Mouse (Mus musculus): ENCODE results near the gene Ctsll3. TPM values are rescaled to one million over a fixed set of nuclear protein-coding genes. Genes with fewer than 3 reads are reported as not detected.

The Ctsll3 gene
- polyA plus RNA-seq, 1 experiment from 2014 or later = not detected

- H3K9me3 ChIP-seq (replicated peaks; ENCODE audit: control insufficient read depth, low read length) = no peaks in the 10 kb centered on the region
- H3K9ac ChIP-seq (ENCODE audit: low read length) = no peak overlapping the region
- no peak overlapping the region for H3K4me2 ChIP-seq (ENCODE audit: low read depth, low read length)
- H3K4me3 ChIP-seq (ENCODE audit: low read length) = no peak overlapping the region
- no peak for ATAC-seq (replicated peaks; ENCODE audit: extremely low read depth, insufficient read depth, low FRiP score)
- no peak overlapping the region for H3K27ac ChIP-seq (ENCODE audit: low read length)
- no peaks in the 10 kb centered on the region for H3K36me3 ChIP-seq (ENCODE audit: control insufficient read depth, insufficient read depth)
- no peaks in the 10 kb centered on the region for H3K27me3 ChIP-seq (ENCODE audit: control insufficient read depth, insufficient read depth, low read length)
- WGBS = 59% methylated on average over 6 of the region's 6 CpGs
- H3K4me1 ChIP-seq (ENCODE audit: control insufficient read depth, insufficient read depth, low read length) = no peaks in the 10 kb centered on the region
Measured at GRCm38 (mm10) chr13:60812768-60813167, 10.1 kb upstream of the Ctsll3 start.

GRCm38 (mm10) chr13:60809690-60810089 is 7.0 kb upstream of the Ctsll3 start:
- H3K9ac ChIP-seq (ENCODE audit: low read length) = no peak overlapping the region
- no peak overlapping the region for H3K4me3 ChIP-seq (ENCODE audit: low read length)
- WGBS = 42% methylated on average over 2 of the region's 2 CpGs
- H3K27me3 ChIP-seq (ENCODE audit: control insufficient read depth, insufficient read depth, low read length) = no peaks in the 10 kb centered on the region
- no peak overlapping the region for H3K27ac ChIP-seq (ENCODE audit: low read length)
- no peaks in the 10 kb centered on the region for H3K4me1 ChIP-seq (ENCODE audit: control insufficient read depth, insufficient read depth, low read length)
- H3K4me2 ChIP-seq (ENCODE audit: low read depth, low read length) = no peak overlapping the region
- no peaks in the 10 kb centered on the region for H3K9me3 ChIP-seq (replicated peaks; ENCODE audit: control insufficient read depth, low read length)
- no peaks in the 10 kb centered on the region for H3K36me3 ChIP-seq (ENCODE audit: control insufficient read depth, insufficient read depth)
- ATAC-seq (replicated peaks; ENCODE audit: extremely low read depth, insufficient read depth, low FRiP score) = no peak

- ATAC-seq (replicated peaks; ENCODE audit: extremely low read depth, insufficient read depth, low FRiP score) = no peak
- H3K4me3 ChIP-seq (ENCODE audit: low read length) = no peak overlapping the region
- no peak overlapping the region for H3K4me2 ChIP-seq (ENCODE audit: low read depth, low read length)
- H3K9me3 ChIP-seq (replicated peaks; ENCODE audit: control insufficient read depth, low read length) = no peaks in the 10 kb centered on the region
- no peaks in the 10 kb centered on the region for H3K4me1 ChIP-seq (ENCODE audit: control insufficient read depth, insufficient read depth, low read length)
- no peaks in the 10 kb centered on the region for H3K27me3 ChIP-seq (ENCODE audit: control insufficient read depth, insufficient read depth, low read length)
- WGBS = 68% methylated on average over 1 of the region's 1 CpGs
- H3K27ac ChIP-seq (ENCODE audit: low read length) = no peak overlapping the region
- no peak overlapping the region for H3K9ac ChIP-seq (ENCODE audit: low read length)
- no peaks in the 10 kb centered on the region for H3K36me3 ChIP-seq (ENCODE audit: control insufficient read depth, insufficient read depth)
Measured at GRCm38 (mm10) chr13:60789466-60789865, 13.2 kb downstream of the Ctsll3 start.

GRCm38 (mm10) chr13:60786264-60786663 is 16.4 kb downstream of the Ctsll3 start, which contains the start of gene BC051665:
Gene BC051665, minus strand, starts transcription at chr13:60786364.
- H3K27me3 ChIP-seq (ENCODE audit: control insufficient read depth, insufficient read depth, low read length) = no peaks in the 10 kb centered on the region
- no peak within 1 kb of the TSS for H3K27ac ChIP-seq (ENCODE audit: low read length)
- no peak for ATAC-seq (replicated peaks; ENCODE audit: extremely low read depth, insufficient read depth, low FRiP score)
- no peaks in the 10 kb centered on the region for H3K9me3 ChIP-seq (replicated peaks; ENCODE audit: control insufficient read depth, low read length)
- H3K9ac ChIP-seq (ENCODE audit: low read length) = no peak within 1 kb of the TSS
- no peak within 1 kb of the TSS for H3K4me3 ChIP-seq (ENCODE audit: low read length)
- H3K36me3 ChIP-seq (ENCODE audit: control insufficient read depth, insufficient read depth) = no peaks in the 10 kb centered on the region
- H3K4me2 ChIP-seq (ENCODE audit: low read depth, low read length) = no peak within 1 kb of the TSS
- H3K4me1 ChIP-seq (ENCODE audit: control insufficient read depth, insufficient read depth, low read length) = no peaks in the 10 kb centered on the region

- H3K9me3 ChIP-seq (replicated peaks; ENCODE audit: control insufficient read depth, low read length) = no peaks in the 10 kb centered on the region
- no peaks in the 10 kb centered on the region for H3K4me1 ChIP-seq (ENCODE audit: control insufficient read depth, insufficient read depth, low read length)
- H3K4me3 ChIP-seq (ENCODE audit: low read length) = no peak overlapping the region
- H3K9ac ChIP-seq (ENCODE audit: low read length) = no peak overlapping the region
- ATAC-seq (replicated peaks; ENCODE audit: extremely low read depth, insufficient read depth, low FRiP score) = no peak
- no peak overlapping the region for H3K27ac ChIP-seq (ENCODE audit: low read length)
- H3K27me3 ChIP-seq (ENCODE audit: control insufficient read depth, insufficient read depth, low read length) = no peaks in the 10 kb centered on the region
- H3K4me2 ChIP-seq (ENCODE audit: low read depth, low read length) = no peak overlapping the region
- WGBS = 78% methylated on average over 7 of the region's 7 CpGs
- no peaks in the 10 kb centered on the region for H3K36me3 ChIP-seq (ENCODE audit: control insufficient read depth, insufficient read depth)
Measured at GRCm38 (mm10) chr13:60783301-60783700, 19.3 kb downstream of the Ctsll3 start.

GRCm38 (mm10) chr13:60780534-60780933 is 22.1 kb downstream of the Ctsll3 start:
- Histone ChIP-seq H3K4me2 (ENCODE audit: low read depth, low read length) (no peak overlapping the region), H3K9ac (ENCODE audit: low read length) (no peak overlapping the region), H3K4me3 (ENCODE audit: low read length) (no peak overlapping the region), H3K9me3 (replicated peaks; ENCODE audit: control insufficient read depth, low read length) (no peaks in the 10 kb centered on the region), H3K4me1 (ENCODE audit: control insufficient read depth, insufficient read depth, low read length) (no peaks in the 10 kb centered on the region), H3K27ac (ENCODE audit: low read length) (no peak overlapping the region), H3K27me3 (ENCODE audit: control insufficient read depth, insufficient read depth, low read length) (no peaks in the 10 kb centered on the region), H3K36me3 (ENCODE audit: control insufficient read depth, insufficient read depth) (no peaks in the 10 kb centered on the region)
- WGBS = 80% methylated on average over 3 of the region's 3 CpGs
- ATAC-seq (replicated peaks; ENCODE audit: extremely low read depth, insufficient read depth, low FRiP score) = no peak

- Histone ChIP-seq H3K27me3 (ENCODE audit: control insufficient read depth, insufficient read depth, low read length) (no peaks in the 10 kb centered on the region), H3K27ac (ENCODE audit: low read length) (no peak overlapping the region), H3K9ac (ENCODE audit: low read length) (no peak overlapping the region), H3K4me1 (ENCODE audit: control insufficient read depth, insufficient read depth, low read length) (no peaks in the 10 kb centered on the region), H3K4me3 (ENCODE audit: low read length) (no peak overlapping the region), H3K4me2 (ENCODE audit: low read depth, low read length) (no peak overlapping the region), H3K36me3 (ENCODE audit: control insufficient read depth, insufficient read depth) (peaks cover 12% of the 10 kb centered on the region), H3K9me3 (replicated peaks; ENCODE audit: control insufficient read depth, low read length) (no peaks in the 10 kb centered on the region)
- 92% methylated on average over 17 of the region's 17 CpGs for WGBS
- ATAC-seq (replicated peaks; ENCODE audit: extremely low read depth, insufficient read depth, low FRiP score) = no peak
Measured at GRCm38 (mm10) chr13:60761161-60761560, 41.5 kb downstream of the Ctsll3 start.

GRCm38 (mm10) chr13:60760392-60760791 is 42.3 kb downstream of the Ctsll3 start:
- H3K4me2 ChIP-seq (ENCODE audit: low read depth, low read length) = no peak overlapping the region
- H3K27ac ChIP-seq (ENCODE audit: low read length) = no peak overlapping the region

GRCm38 (mm10) chr13:60759136-60759535 is 43.5 kb downstream of the Ctsll3 start:
- ATAC-seq (replicated peaks; ENCODE audit: extremely low read depth, insufficient read depth, low FRiP score) = no peak
- no peak overlapping the region for H3K27ac ChIP-seq (ENCODE audit: low read length)
- no peaks in the 10 kb centered on the region for H3K4me1 ChIP-seq (ENCODE audit: control insufficient read depth, insufficient read depth, low read length)
- H3K9ac ChIP-seq (ENCODE audit: low read length) = no peak overlapping the region
- H3K4me2 ChIP-seq (ENCODE audit: low read depth, low read length) = no peak overlapping the region
- H3K9me3 ChIP-seq (replicated peaks; ENCODE audit: control insufficient read depth, low read length) = no peaks in the 10 kb centered on the region
- H3K36me3 ChIP-seq (ENCODE audit: control insufficient read depth, insufficient read depth) = peaks cover 12% of the 10 kb centered on the region
- WGBS = 34% methylated on average over 6 of the region's 6 CpGs
- no peak overlapping the region for H3K4me3 ChIP-seq (ENCODE audit: low read length)
- no peaks in the 10 kb centered on the region for H3K27me3 ChIP-seq (ENCODE audit: control insufficient read depth, insufficient read depth, low read length)

More at GRCm38 (mm10) chr13:60760392-60760791, 42.3 kb downstream of the Ctsll3 start:
- no peaks in the 10 kb centered on the region for H3K9me3 ChIP-seq (replicated peaks; ENCODE audit: control insufficient read depth, low read length)
- H3K4me1 ChIP-seq (ENCODE audit: control insufficient read depth, insufficient read depth, low read length) = no peaks in the 10 kb centered on the region
- WGBS = 86% methylated on average over 12 of the region's 12 CpGs
- H3K27me3 ChIP-seq (ENCODE audit: control insufficient read depth, insufficient read depth, low read length) = no peaks in the 10 kb centered on the region
- peaks cover 12% of the 10 kb centered on the region for H3K36me3 ChIP-seq (ENCODE audit: control insufficient read depth, insufficient read depth)
- H3K4me3 ChIP-seq (ENCODE audit: low read length) = no peak overlapping the region
- H3K9ac ChIP-seq (ENCODE audit: low read length) = no peak overlapping the region
- no peak for ATAC-seq (replicated peaks; ENCODE audit: extremely low read depth, insufficient read depth, low FRiP score)

GRCm38 (mm10) chr13:60757292-60757691 is 45.4 kb downstream of the Ctsll3 start:
- Histone ChIP-seq H3K36me3 (ENCODE audit: control insufficient read depth, insufficient read depth) (peaks cover 18% of the 10 kb centered on the region), H3K9ac (ENCODE audit: low read length) (no peak overlapping the region), H3K4me2 (ENCODE audit: low read depth, low read length) (no peak overlapping the region), H3K27me3 (ENCODE audit: control insufficient read depth, insufficient read depth, low read length) (no peaks in the 10 kb centered on the region), H3K4me1 (ENCODE audit: control insufficient read depth, insufficient read depth, low read length) (no peaks in the 10 kb centered on the region), H3K9me3 (replicated peaks; ENCODE audit: control insufficient read depth, low read length) (no peaks in the 10 kb centered on the region), H3K4me3 (ENCODE audit: low read length) (no peak overlapping the region), H3K27ac (ENCODE audit: low read length) (no peak overlapping the region)
- 83% methylated on average over 13 of the region's 13 CpGs for WGBS
- no peak for ATAC-seq (replicated peaks; ENCODE audit: extremely low read depth, insufficient read depth, low FRiP score)

All from heart, embryonic 16.5 days (tissue).